Mouse (Mus musculus): Measurements from ENCODE around the gene Mob3b.

- no peak for TF ChIP-seq CTCF (IDR thresholded peaks at IDR 0.05; ENCODE audit: borderline replicate concordance, control insufficient read depth, extremely low read depth, insufficient read depth, low read length, poor library complexity)
- no peak for TF ChIP-seq POLR2A (IDR thresholded peaks at IDR 0.05; ENCODE audit: control insufficient read depth, extremely low read depth, insufficient read depth, low read length, poor library complexity)
These were observed 40.1 kb downstream of the Mob3b start for GRCm38 (mm10) chr4:35117144-35117543.
